Comparison of ENCODE assay signal across 1 mouse cellular context in the genomic region with DNA sequence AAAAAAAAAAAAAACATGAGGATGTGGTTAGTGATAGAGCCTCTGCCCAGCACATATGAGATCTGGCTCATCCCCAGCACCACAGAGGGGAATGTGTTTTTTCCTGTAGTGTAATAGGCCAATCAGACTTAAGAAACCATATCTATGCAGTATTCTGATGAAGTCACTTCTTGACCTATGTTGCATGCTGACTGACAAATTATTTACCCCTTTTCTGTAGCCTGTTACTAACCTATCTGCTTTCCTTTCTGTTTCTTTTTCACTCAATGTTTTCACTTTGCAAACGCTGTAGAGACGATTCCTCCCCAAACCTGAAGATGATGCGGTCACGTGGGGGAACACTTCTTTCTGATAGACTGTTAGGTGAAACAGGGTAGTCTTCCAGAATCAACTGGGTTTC.
TF ChIP-seq lines count a peak whose summit lies in the region.

No protein-coding gene starts in this region.

TF ChIP-seq in MEL, 35 proteins besides CTCF, POLR2A, EP300 and RAD21 (continued from another document):
- TF ChIP-seq MEF2A (IDR thresholded peaks at IDR 0.05; ENCODE audit: extremely low read depth, insufficient replicate concordance, low read depth, low read length, poor library complexity, severe bottlenecking) (no peak), ZKSCAN1 (IDR thresholded peaks at IDR 0.05; ENCODE audit: low read depth, low read length) (no peak), RCOR1 (IDR thresholded peaks at IDR 0.05; ENCODE audit: low read depth, low read length) (no peak; the same call in 1 of the 2 replicates), ELF1 (IDR thresholded peaks at IDR 0.05; ENCODE audit: low read depth, low read length) (no peak), MYC (IDR thresholded peaks at IDR 0.05; ENCODE audit: low read depth, low read length) (peak; percentile 48; the same call in 1 of the 2 replicates), KAT2A (conservative IDR thresholded peaks at IDR 0.05; ENCODE audit: low read depth, low read length) (no peak), MXI1 (IDR thresholded peaks at IDR 0.05; ENCODE audit: low read depth, low read length) (peak; percentile 61; the same call in 1 of the 2 replicates), SMC3 (IDR thresholded peaks at IDR 0.05; ENCODE audit: low read depth, low read length) (no peak), TBP (IDR thresholded peaks at IDR 0.05; ENCODE audit: low read depth, low read length) (peak; percentile 49), JUND (IDR thresholded peaks at IDR 0.05; ENCODE audit: low read depth, low read length) (no peak), TAL1 (IDR thresholded peaks at IDR 0.05; ENCODE audit: low read length) (no peak), CHD1 (IDR thresholded peaks at IDR 0.05; ENCODE audit: low read depth, low read length) (no peak), E2F4 (IDR thresholded peaks at IDR 0.05; ENCODE audit: borderline replicate concordance, low read depth, low read length) (no peak)
